Mouse (Mus musculus) pancreas, adult 10 weeks (tissue): ENCODE data around the gene Lin28b. TPM values are rescaled to one million over a fixed set of nuclear protein-coding genes. Genes with fewer than 3 reads are reported as not detected.

Experiments used
- polyA plus RNA-seq: library from polyadenylated mRNA; stranded (reverse); fragments of 350-450 nt; fragmentation: Illumina TruSeq; extraction: RNeasy Lipid Tissue Mini Kit (QIAGEN cat#74804); gene quantifications from one replicate; pipeline ENCODE4 v1.2.3, GENCODE M21; 2015; ENCODE audit warnings: low read depth, low replicate concordance; ENCODE audit not compliant: insufficient read depth

Gene Lin28b
- polyA plus RNA-seq: not detected

DNA sequence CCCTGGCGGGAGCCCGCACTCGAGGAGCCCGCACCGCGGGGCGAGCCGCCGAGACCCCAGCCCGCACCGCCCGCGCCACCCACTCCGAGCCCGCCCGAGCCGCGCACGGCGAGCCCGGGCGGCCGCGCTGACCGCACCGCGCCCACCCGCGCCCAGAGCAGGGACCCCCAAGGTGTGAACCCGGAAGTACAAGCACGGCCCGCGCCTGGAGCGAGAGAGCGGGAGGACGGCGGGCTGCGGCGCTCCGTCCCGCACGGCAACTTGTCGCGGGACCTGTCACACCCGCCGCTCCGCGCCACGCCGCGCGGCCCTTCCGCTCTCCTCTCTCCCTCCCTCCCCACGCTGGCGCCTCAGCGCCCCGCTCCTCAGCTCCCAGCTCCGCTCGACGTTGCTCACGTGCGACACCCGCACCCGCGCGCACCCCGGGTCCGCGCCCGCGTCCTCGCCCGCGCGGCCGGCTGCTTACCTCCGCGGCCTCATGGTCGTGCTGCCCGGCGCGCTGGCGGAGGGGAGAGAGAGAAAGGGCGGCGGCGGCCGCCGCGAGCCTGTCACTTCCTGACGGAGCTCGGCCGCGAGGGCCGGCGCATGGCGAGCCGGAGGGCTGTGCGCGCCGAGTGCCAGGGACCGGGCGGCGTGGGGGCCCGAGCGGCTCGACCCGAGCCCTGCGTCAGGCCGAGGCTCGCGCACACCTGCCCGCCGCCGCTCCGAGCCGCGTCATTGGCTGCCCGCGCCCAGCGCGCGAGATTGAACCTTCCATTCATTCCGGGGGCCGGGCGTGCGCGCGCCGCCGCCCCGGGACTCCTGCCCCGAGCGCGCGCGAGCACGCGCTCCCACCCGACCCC lies at the start of gene Lin28b:
Gene Lin28b, minus strand, starts transcription at position 635 of the 842 bp plus-strand sequence.

DNA sequence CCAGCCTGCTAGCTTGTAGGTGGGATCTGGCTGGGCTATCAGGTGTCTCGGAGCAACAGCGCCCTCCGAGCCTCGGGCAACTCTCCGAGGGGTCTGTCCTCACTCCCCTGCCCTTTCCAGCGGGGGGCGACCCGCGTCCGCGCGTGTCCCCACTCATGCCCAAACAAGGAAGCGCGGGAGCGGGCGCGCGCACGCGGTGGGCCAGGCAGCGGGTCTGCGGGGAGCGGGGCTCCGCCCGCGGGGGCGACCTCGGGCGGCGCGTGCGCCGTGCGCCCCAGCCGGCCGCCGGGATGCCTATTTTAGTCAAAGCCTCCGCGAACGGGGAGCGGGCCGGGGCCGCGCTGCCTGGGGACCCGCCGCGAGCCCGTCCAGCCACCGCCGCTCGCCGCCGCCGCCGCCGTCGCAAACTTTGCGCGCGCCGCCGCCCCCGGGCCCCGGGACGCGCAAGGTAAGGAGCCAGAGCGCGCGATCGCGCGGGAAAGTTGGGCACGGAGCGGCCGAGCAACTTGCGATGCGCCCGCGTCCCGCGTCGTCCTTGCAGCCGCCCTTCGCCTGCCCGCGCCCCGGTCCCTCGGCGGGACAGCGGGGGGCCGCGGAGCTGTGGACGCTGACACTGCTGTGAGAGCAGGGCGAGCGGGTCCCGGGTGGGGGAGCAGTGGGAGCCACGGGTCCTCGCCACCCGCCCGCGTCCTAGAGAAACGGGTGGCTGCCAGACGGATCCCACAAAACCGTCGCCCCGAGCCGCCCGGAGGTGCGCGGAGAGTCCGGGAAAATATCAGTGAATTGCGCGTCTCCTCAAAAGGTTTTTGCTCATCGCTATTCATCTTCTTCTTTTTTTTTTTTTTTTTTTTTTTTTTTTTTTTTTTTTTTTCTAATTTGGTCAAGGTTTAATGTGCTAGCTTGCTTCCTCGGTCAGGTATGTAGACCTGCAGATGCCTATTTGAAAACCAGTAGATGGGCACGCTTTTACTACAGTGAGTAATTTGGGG lies 150.5 kb downstream of the Lin28b start, which contains the start of gene Bves:
Gene Bves, plus strand, starts transcription at position 339 of the 989 bp plus-strand sequence.

Other genes with a start within 250 kb of the Lin28b start
- not detected for gene Bves, start 150.6 kb downstream of the Lin28b start, polyA plus RNA-seq
- gene Hace1, start 91.4 kb upstream of the Lin28b start, polyA plus RNA-seq: 3.9 TPM